Mouse (Mus musculus): ENCODE measurements around the gene Glt6d1.

Gene Glt6d1

GRCm38 (mm10) chr2:25789092-25789491, 26.6 kb downstream of the Glt6d1 start:
- DNase-seq = no peak

- no peak for DNase-seq
These were observed 29.9 kb downstream of the Glt6d1 start for GRCm38 (mm10) chr2:25785573-25786322.

DNA sequence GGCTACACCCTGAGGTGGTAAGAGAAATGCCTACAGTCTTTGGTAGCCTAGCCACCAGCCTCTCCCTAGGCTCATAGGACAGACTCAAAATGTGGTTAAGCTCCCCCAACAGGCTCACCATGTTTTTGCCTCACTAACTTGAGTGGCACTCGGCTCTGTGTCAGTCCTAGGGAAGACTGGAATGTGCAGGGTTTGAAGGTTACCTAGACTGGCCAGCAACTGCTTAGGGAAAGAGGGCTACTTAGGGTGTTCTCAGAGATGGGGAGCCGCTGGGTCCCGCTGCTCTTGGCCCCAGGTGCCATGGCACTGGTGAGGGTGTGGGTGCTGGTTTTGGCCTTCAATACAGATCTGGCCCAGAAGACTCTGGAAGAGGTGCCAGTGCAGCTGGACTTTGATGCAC, 33.7 kb downstream of the Glt6d1 start, which contains the start of gene Gm13539:
Gene Gm13539, plus strand, starts transcription at position 301 of the 400 bp plus-strand sequence.
- DNase-seq = no peak

DNA sequence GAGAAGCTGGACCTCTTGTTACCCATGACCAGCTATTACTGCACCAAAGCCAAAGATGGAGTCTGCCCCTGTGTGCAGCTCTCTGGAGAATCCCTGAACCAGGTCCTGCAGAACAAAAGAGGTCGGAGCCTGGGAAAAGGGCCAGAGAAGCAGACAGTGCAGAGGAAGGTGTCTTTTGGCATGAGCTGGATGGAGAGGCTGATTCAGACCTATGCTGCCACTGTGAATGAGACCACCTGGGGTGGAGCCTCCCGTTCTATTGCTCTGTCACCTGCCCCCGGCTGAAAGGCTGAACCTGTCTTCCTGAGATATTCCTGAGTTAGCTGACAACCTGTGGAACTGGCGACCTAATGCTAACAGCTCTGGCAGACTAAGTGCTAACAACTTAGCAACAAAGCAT, 34.7 kb downstream of the Glt6d1 start:
- DNase-seq = no peak

GRCm38 (mm10) chr2:25779076-25779475, 36.6 kb downstream of the Glt6d1 start:
- no peak for DNase-seq

- DNase-seq = no peak
These were observed 38.9 kb downstream of the Glt6d1 start, which contains the start of gene Lcn11 for GRCm38 (mm10) chr2:25776717-25777116. TSS of gene Lcn11 (plus strand) at chr2:25777017.

DNA sequence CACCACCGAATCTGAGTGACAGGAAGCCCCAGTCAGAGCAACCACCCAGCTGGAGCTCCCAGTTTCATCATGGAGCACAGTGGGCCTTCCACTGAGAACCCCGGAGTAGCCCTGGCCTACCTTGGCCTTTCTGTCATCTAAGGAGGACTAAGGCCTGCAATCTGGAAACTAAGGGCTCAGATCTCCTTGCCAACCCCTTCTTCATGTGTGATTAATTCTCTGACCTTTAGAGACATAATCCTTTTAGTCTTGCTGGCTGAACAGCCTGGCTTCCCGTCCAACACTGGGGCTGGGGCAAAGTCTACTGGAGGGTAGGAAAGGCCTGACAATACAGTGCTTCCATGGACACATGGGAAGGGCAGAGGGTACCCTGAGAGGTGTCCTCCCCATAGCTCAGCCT, 39.7 kb downstream of the Glt6d1 start:
- no peak for DNase-seq

GRCm38 (mm10) chr2:25774640-25775039, 41.0 kb downstream of the Glt6d1 start:
- DNase-seq = no peak

DNA sequence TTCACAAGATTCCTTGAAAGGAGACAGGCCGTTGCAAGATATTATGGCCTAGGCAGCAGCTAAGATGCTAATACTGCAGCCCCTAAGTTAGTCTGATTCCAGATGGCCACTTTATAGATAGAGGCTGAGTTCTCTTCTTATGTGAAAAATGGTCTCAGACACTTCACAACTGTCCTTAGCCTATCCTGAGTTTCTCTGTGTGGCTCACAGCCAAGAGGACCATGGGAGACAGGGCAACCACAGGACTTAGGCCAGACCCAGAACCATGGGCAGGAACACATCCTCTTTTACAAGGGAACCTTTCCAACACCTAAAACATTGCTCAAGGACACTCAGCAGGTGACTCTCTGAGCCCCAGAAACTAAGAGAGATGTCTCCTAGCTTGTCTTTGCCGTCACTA, 42.1 kb downstream of the Glt6d1 start:
- no peak for DNase-seq

DNA sequence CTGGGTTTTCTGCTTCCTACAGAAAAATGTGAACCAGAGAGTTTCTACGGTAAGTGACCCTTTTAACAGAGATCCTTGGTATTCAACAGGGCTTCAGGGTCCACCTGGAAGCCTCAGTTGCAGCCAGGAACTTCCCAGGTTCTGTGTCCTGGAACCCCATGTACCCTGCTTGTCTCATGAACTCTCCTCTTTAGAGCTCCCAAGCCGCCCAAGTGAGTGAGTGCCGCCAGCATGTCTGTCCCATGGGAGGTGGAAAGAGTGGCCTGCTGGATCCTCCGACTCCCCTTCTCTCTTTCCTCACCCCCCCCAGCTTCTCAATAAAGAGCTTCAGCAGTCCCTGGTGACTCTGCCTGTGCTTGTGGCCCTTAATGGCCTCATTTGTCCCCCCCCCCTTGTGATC, 47.9 kb downstream of the Glt6d1 start:
- DNase-seq = no peak

GRCm38 (mm10) chr2:25765269-25765668, 50.4 kb downstream of the Glt6d1 start, which contains the start of gene Lcn3:
TSS of gene Lcn3 (plus strand) at chr2:25765569.
- no peak for DNase-seq

DNA sequence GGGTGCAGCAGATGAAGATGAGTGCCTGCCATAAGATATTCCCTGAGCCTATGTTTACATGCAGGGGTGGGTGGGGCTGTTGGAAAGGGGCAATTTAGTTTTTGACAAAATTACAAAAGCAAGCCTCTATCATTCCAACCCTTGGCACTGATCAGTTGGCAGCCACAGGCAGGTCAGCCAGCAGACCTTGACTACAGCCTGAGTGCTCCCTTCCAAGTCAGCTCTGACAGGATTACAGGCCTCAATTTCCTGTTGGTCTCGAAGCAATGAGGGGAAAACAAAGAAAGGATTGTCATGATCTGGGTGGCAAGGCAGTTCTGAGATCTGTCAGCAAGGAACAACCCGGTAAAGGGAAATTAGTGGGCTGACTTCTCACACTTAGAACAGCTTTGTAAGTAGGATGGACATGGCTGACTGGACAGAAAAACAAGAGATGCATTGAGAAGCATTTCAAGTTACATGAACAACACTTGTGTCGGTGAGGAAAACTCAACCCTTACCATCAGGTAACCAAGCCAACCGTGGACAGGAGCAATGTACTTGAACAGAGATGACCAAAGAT, 57.5 kb downstream of the Glt6d1 start:
- DNase-seq = no peak

DNA sequence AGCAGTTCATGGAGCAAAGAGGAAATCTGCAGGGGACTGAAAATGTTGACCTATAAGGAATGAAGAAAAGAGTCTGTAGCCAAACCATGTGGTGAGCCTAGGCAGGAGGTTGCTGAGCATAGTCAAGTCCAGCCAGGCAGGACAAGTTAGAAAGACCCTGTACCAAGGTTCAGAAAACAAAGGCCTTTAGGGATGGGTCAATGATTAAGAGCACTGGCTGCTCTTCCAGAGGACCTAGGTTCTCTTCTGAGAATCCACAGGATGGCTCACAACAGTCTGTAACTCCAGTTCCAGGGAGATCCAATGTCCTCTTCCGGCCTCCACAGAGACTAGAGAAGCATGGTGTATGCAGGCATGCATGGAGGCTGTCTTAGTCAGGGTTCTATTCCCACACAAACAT, 61.4 kb downstream of the Glt6d1 start:
- no peak for DNase-seq
